Mouse (Mus musculus) Patski (cell line): ENCODE measurements around the gene Kif2c. TPM values are rescaled to one million over a fixed set of nuclear protein-coding genes. Genes with fewer than 3 reads are reported as not detected.

Source experiments
- ATAC-seq: fragments of 100-300 bp; one replicate; pipeline ENCODE4 v1.8.0; 2021
- CTCF ChIA-PET: fragments of 350-600 bp; sonication (Branson Sonifier 250); formaldehyde crosslinking; loops from one replicate; lab custom pipeline; 2022; ENCODE audit warnings: inconsistent platforms; lab: Charles Lee
- POLR2A ChIA-PET: fragments of 350-600 bp; sonication (Branson Sonifier 250); formaldehyde crosslinking; loops from one replicate; lab custom pipeline; 2022; ENCODE audit warnings: antibody characterized with exemption, inconsistent platforms; lab: Charles Lee
- DNase-seq: peaks from one replicate; pipeline ENCODE4 v3.0.0-alpha.2; 2011; ENCODE audit warnings: low read depth, low spot score
- H3K27me3 ChIP-seq: fragments of 371-371 bp; one replicate; pipeline ENCODE4 v1.5.1; 2021
- CTCF ChIP-seq: fragments of 100-300 bp; IDR thresholded peaks from one replicate; pipeline ENCODE4 v1.5.1; 2021
- in situ Hi-C: fragments of 300-500 bp; cut with MboI; formaldehyde crosslinking; loops from 3 replicates; pipeline ENCODE4 v1.11.1; 2018; ENCODE audit warnings: low pct_unique_long_range_greater_than_20kb, mixed read lengths
- polyA plus RNA-seq: library from polyadenylated mRNA; unstranded; gene quantifications from one replicate; pipeline ENCODE4 v1.2.3, GENCODE M21; 2021

The Kif2c gene
- polyA plus RNA-seq, 1 experiment from 2014 or later: 26.4 TPM

- in situ Hi-C loops: loop anchor here (5.0 kb wide), 1 partner anchor 66 kb away; no protein-coding TSS in a partner anchor
- TF ChIP-seq CTCF: no peak
- POLR2A ChIA-PET: no interaction called here
- DNase-seq (no peak), ATAC-seq (no peak)
- no peaks in the 10 kb centered on the region for H3K27me3 ChIP-seq
- CTCF ChIA-PET: interaction anchor here (0.7 kb wide), 1 partner anchor 149 kb away, joined by 3 read pairs; no protein-coding TSS in a partner anchor
Observed at GRCm38 (mm10) chr4:117151416-117151815, 31.0 kb downstream of the Kif2c start.

GRCm38 (mm10) chr4:117150212-117150733 lies 32.2 kb downstream of the Kif2c start:
- POLR2A ChIA-PET: no interaction called here
- ATAC-seq (no peak), DNase-seq (no peak)
- in situ Hi-C loops: loop anchor here (5.0 kb wide), 1 partner anchor 67 kb away; no protein-coding TSS in a partner anchor
- CTCF ChIA-PET: no interaction called here
- H3K27me3 ChIP-seq: no peaks in the 10 kb centered on the region
- no peak for TF ChIP-seq CTCF

- DNase-seq (no peak), ATAC-seq (no peak)
- no peak for TF ChIP-seq CTCF
- H3K27me3 ChIP-seq: no peaks in the 10 kb centered on the region
- in situ Hi-C loops: loop anchor here (5.0 kb wide), 1 partner anchor 68 kb away; no protein-coding TSS in a partner anchor
- CTCF ChIA-PET: no interaction called here
- POLR2A ChIA-PET: interaction anchor here (0.7 to 1.8 kb wide), 3 partner anchors 27 to 1282 kb away, joined by 3 to 6 read pairs (median 4); no protein-coding TSS in a partner anchor
Observed at GRCm38 (mm10) chr4:117149291-117150211, 32.9 kb downstream of the Kif2c start.

- no peak for DNase-seq
- no peak for TF ChIP-seq CTCF
- POLR2A ChIA-PET: interaction anchor here (0.7 to 1.8 kb wide), 4 partner anchors 28 to 1283 kb away, joined by 3 to 6 read pairs (median 4); no protein-coding TSS in a partner anchor
- CTCF ChIA-PET: no interaction called here
- in situ Hi-C loops: no loop called here
- H3K27me3 ChIP-seq: no peaks in the 10 kb centered on the region
- ATAC-seq: no peak
Observed at GRCm38 (mm10) chr4:117148815-117149214, 33.6 kb downstream of the Kif2c start.

GRCm38 (mm10) chr4:117148047-117148713 lies 34.3 kb downstream of the Kif2c start:
- CTCF ChIA-PET: no interaction called here
- no peaks in the 10 kb centered on the region for H3K27me3 ChIP-seq
- in situ Hi-C loops: no loop called here
- DNase-seq: no peak
- TF ChIP-seq CTCF: no peak
- POLR2A ChIA-PET: interaction anchor here (1.6 to 1.8 kb wide), 2 partner anchors 29 to 153 kb away, joined by 3 to 6 read pairs; no protein-coding TSS in a partner anchor
- ATAC-seq: no peak

- ChIA-PET CTCF (interaction anchor here (0.6 to 3.3 kb wide), 15 partner anchors 9 to 209 kb away, joined by 3 to 13 read pairs (median 4); partner anchors contain the start of genes Hectd3, Plk3, Rps8 and Tctex1d4), POLR2A (interaction anchor here (1.3 kb wide), 1 partner anchor 9 kb away, joined by 4 read pairs; no protein-coding TSS in a partner anchor)
- no peak for DNase-seq
- peak; percentile 99 for TF ChIP-seq CTCF
- no peaks in the 10 kb centered on the region for H3K27me3 ChIP-seq
- ATAC-seq: no peak
- in situ Hi-C loops: no loop called here
Observed at GRCm38 (mm10) chr4:117146176-117146575, 36.3 kb downstream of the Kif2c start.

- ATAC-seq (no peak), DNase-seq (no peak)
- TF ChIP-seq CTCF: no peak
- ChIA-PET CTCF (interaction anchor here (1.5 to 3.3 kb wide), 5 partner anchors 10 to 150 kb away, joined by 5 to 13 read pairs (median 6); partner anchors contain the start of genes Hectd3, Plk3 and Rps8), POLR2A (no interaction called here)
- in situ Hi-C loops: no loop called here
- no peaks in the 10 kb centered on the region for H3K27me3 ChIP-seq
Observed at GRCm38 (mm10) chr4:117145248-117145647, 37.2 kb downstream of the Kif2c start.

GRCm38 (mm10) chr4:117143023-117143422 lies 39.4 kb downstream of the Kif2c start:
- POLR2A ChIA-PET: interaction anchor here (0.6 kb wide), 1 partner anchor 678 kb away, joined by 7 read pairs; no protein-coding TSS in a partner anchor
- no peak for TF ChIP-seq CTCF
- DNase-seq (no peak), ATAC-seq (no peak)
- CTCF ChIA-PET: interaction anchor here (4.5 kb wide), 1 partner anchor 139 kb away, joined by 23 read pairs; no protein-coding TSS in a partner anchor
- in situ Hi-C loops: loop anchor here (5.0 kb wide), 1 partner anchor 146 kb away; the partner anchor contains the start of gene Hectd3
- H3K27me3 ChIP-seq: no peaks in the 10 kb centered on the region

GRCm38 (mm10) chr4:117140613-117141012 lies 41.8 kb downstream of the Kif2c start:
- CTCF ChIA-PET: interaction anchor here (0.8 to 4.5 kb wide), 18 partner anchors 15 to 164 kb away, joined by 3 to 23 read pairs (median 4); partner anchors contain the start of genes Btbd19, Hectd3 and Tctex1d4
- DNase-seq (no peak), ATAC-seq (no peak)
- POLR2A ChIA-PET: no interaction called here
- no peaks in the 10 kb centered on the region for H3K27me3 ChIP-seq
- in situ Hi-C loops: loop anchor here (5.0 kb wide), 1 partner anchor 143 kb away; the partner anchor contains the start of gene Hectd3
- TF ChIP-seq CTCF: no peak

- no peaks in the 10 kb centered on the region for H3K27me3 ChIP-seq
- no peak for ATAC-seq
- ChIA-PET CTCF (interaction anchor here (1.1 to 4.5 kb wide), 10 partner anchors 11 to 143 kb away, joined by 3 to 23 read pairs (median 4); partner anchors contain the start of gene Hectd3), POLR2A (no interaction called here)
- TF ChIP-seq CTCF: no peak
- in situ Hi-C loops: no loop called here
- no peak for DNase-seq
Observed at GRCm38 (mm10) chr4:117139217-117139612, 43.2 kb downstream of the Kif2c start.
